Mouse (Mus musculus): ENCODE measurements around the gene Cops6.

- TF ChIP-seq POLR2A (IDR thresholded peaks at IDR 0.05; ENCODE audit: insufficient read depth, low read depth, low read length) (no peak), CTCF (IDR thresholded peaks at IDR 0.05) (no peak)
These were observed 26.9 kb downstream of the Cops6 start for GRCm38 (mm10) chr5:138187661-138188306.

All from heart, adult 2 months (tissue).